Mouse (Mus musculus): Measurements from ENCODE around the gene Endou. TPM values are rescaled to one million over a fixed set of nuclear protein-coding genes. Genes with fewer than 3 reads are reported as not detected.
A peak's percentile ranks its signal among the peaks of the same experiment; 100 is the strongest.

Endou gene
- total and polyA plus RNA-seq, 2 experiments from 2014 or later = 0.10 to 0.44 TPM

- no peaks in the 10 kb centered on the region for H3K36me3 ChIP-seq (ENCODE audit: insufficient read depth, low read length)
- H3K27ac ChIP-seq = peak overlapping the region; percentile 78
- no peaks in the 10 kb centered on the region for H3K9me3 ChIP-seq (ENCODE audit: low read length)
- whole genome bisulfite sequencing = 2% methylated on average over 8 of the region's 8 CpGs
- TF ChIP-seq CTCF (IDR thresholded peaks at IDR 0.05; ENCODE audit: low read depth) = peak; percentile 15; the same call in 1 of the 2 replicates
- peaks cover 30% of the 10 kb centered on the region for H3K4me1 ChIP-seq (ENCODE audit: insufficient read depth, low read length)
- peak overlapping the region; percentile 95 for H3K4me2 ChIP-seq (ENCODE audit: low read depth, low read length)
- no peaks in the 10 kb centered on the region for H3K27me3 ChIP-seq (ENCODE audit: insufficient read depth, low read length)
- ATAC-seq = peak; percentile 51
- peak; percentile 79 for DNase-seq (ENCODE audit: low spot score)
- peak overlapping the region; percentile 63 for H3K9ac ChIP-seq (replicated peaks; ENCODE audit: low read length)
- H3K4me3 ChIP-seq (ENCODE audit: low read length) = peak overlapping the region; percentile 51
Measured at GRCm38 (mm10) chr15:97766194-97766593, 35.1 kb upstream of the Endou start.

GRCm38 (mm10) chr15:97765090-97765794, 34.1 kb upstream of the Endou start:
- H3K36me3 ChIP-seq (ENCODE audit: insufficient read depth, low read length) = no peaks in the 10 kb centered on the region
- ATAC-seq (no peak), DNase-seq (ENCODE audit: low spot score) (no peak)
- peaks cover 35% of the 10 kb centered on the region for H3K4me1 ChIP-seq (ENCODE audit: insufficient read depth, low read length)
- H3K9ac ChIP-seq (replicated peaks; ENCODE audit: low read length) = peak overlapping the region; percentile 63
- H3K4me3 ChIP-seq (ENCODE audit: low read length) = peak overlapping the region; percentile 28
- H3K4me2 ChIP-seq (ENCODE audit: low read depth, low read length) = peak overlapping the region; percentile 95
- H3K9me3 ChIP-seq (ENCODE audit: low read length) = no peaks in the 10 kb centered on the region
- WGBS = 36% methylated on average over 13 of the region's 13 CpGs
- no peak for TF ChIP-seq CTCF (IDR thresholded peaks at IDR 0.05; ENCODE audit: low read depth)
- H3K27ac ChIP-seq = peak overlapping the region; percentile 20; the same call in 1 of the 2 replicates
- H3K27me3 ChIP-seq (ENCODE audit: insufficient read depth, low read length) = no peaks in the 10 kb centered on the region

GRCm38 (mm10) chr15:97764532-97764931, 33.4 kb upstream of the Endou start:
- TF ChIP-seq CTCF (IDR thresholded peaks at IDR 0.05; ENCODE audit: low read depth) = no peak
- H3K27me3 ChIP-seq (ENCODE audit: insufficient read depth, low read length) = no peaks in the 10 kb centered on the region
- no peaks in the 10 kb centered on the region for H3K36me3 ChIP-seq (ENCODE audit: insufficient read depth, low read length)
- H3K4me1 ChIP-seq (ENCODE audit: insufficient read depth, low read length) = peaks cover 35% of the 10 kb centered on the region
- H3K9me3 ChIP-seq (ENCODE audit: low read length) = no peaks in the 10 kb centered on the region
- H3K9ac ChIP-seq (replicated peaks; ENCODE audit: low read length) = no peak overlapping the region
- 78% methylated on average over 2 of the region's 2 CpGs for WGBS
- no peak overlapping the region for H3K4me2 ChIP-seq (ENCODE audit: low read depth, low read length)
- no peak overlapping the region for H3K4me3 ChIP-seq (ENCODE audit: low read length)
- ATAC-seq (no peak), DNase-seq (ENCODE audit: low spot score) (no peak)
- H3K27ac ChIP-seq = no peak overlapping the region

GRCm38 (mm10) chr15:97763256-97764049, 32.3 kb upstream of the Endou start:
- no peak for TF ChIP-seq CTCF (IDR thresholded peaks at IDR 0.05; ENCODE audit: low read depth)
- Histone ChIP-seq H3K4me3 (ENCODE audit: low read length) (no peak overlapping the region), H3K9ac (replicated peaks; ENCODE audit: low read length) (no peak overlapping the region), H3K36me3 (ENCODE audit: insufficient read depth, low read length) (0 out of 2 replicates have a peak, but pooled peaks cover 5% of the 10 kb centered on the region), H3K9me3 (ENCODE audit: low read length) (no peaks in the 10 kb centered on the region), H3K4me1 (ENCODE audit: insufficient read depth, low read length) (peaks cover 35% of the 10 kb centered on the region), H3K4me2 (ENCODE audit: low read depth, low read length) (no peak overlapping the region), H3K27ac (no peak overlapping the region), H3K27me3 (ENCODE audit: insufficient read depth, low read length) (no peaks in the 10 kb centered on the region)
- no peak for DNase-seq (ENCODE audit: low spot score)
- 62% methylated on average over 9 of the region's 9 CpGs for WGBS
- ATAC-seq = no peak

GRCm38 (mm10) chr15:97762733-97763132, 31.6 kb upstream of the Endou start:
- Histone ChIP-seq H3K9me3 (ENCODE audit: low read length) (no peaks in the 10 kb centered on the region), H3K36me3 (ENCODE audit: insufficient read depth, low read length) (peaks cover 11% of the 10 kb centered on the region; the same call in 1 of the 2 replicates), H3K27ac (no peak overlapping the region), H3K4me3 (ENCODE audit: low read length) (no peak overlapping the region), H3K9ac (replicated peaks; ENCODE audit: low read length) (no peak overlapping the region), H3K4me2 (ENCODE audit: low read depth, low read length) (no peak overlapping the region), H3K27me3 (ENCODE audit: insufficient read depth, low read length) (no peaks in the 10 kb centered on the region), H3K4me1 (ENCODE audit: insufficient read depth, low read length) (peaks cover 30% of the 10 kb centered on the region)
- no peak for TF ChIP-seq CTCF (IDR thresholded peaks at IDR 0.05; ENCODE audit: low read depth)
- no peak for ATAC-seq
- DNase-seq (ENCODE audit: low spot score) = no peak
- 84% methylated on average over 9 of the region's 9 CpGs for WGBS

GRCm38 (mm10) chr15:97761438-97761837, 30.3 kb upstream of the Endou start:
- Histone ChIP-seq H3K9me3 (ENCODE audit: low read length) (no peaks in the 10 kb centered on the region), H3K4me3 (ENCODE audit: low read length) (no peak overlapping the region), H3K4me2 (ENCODE audit: low read depth, low read length) (no peak overlapping the region), H3K4me1 (ENCODE audit: insufficient read depth, low read length) (peaks cover 23% of the 10 kb centered on the region), H3K9ac (replicated peaks; ENCODE audit: low read length) (no peak overlapping the region), H3K27ac (no peak overlapping the region), H3K36me3 (ENCODE audit: insufficient read depth, low read length) (peaks cover 12% of the 10 kb centered on the region; the same call in 1 of the 2 replicates), H3K27me3 (ENCODE audit: insufficient read depth, low read length) (no peaks in the 10 kb centered on the region)
- 58% methylated on average over 13 of the region's 13 CpGs for WGBS
- DNase-seq (ENCODE audit: low spot score) (no peak), ATAC-seq (no peak)
- TF ChIP-seq CTCF (IDR thresholded peaks at IDR 0.05; ENCODE audit: low read depth) = no peak; the same call in 1 of the 2 replicates

All from hindbrain, postnatal 0 days (tissue).